Mouse (Mus musculus) small intestine, adult 2 months (tissue): ENCODE measurements around the gene Pilrb1.
A peak's percentile ranks its signal among the peaks of the same experiment; 100 is the strongest.

Experiments used
- CTCF ChIP-seq: fragments of 200-500 bp; IDR thresholded peaks from 2 replicates; pipeline ENCODE4 v1.5.1; 2012; ENCODE audit warnings: low read depth, mild to moderate bottlenecking, control low read depth, inconsistent platforms, low read length, moderate library complexity, mixed read lengths; ENCODE audit not compliant: insufficient replicate concordance, insufficient read length; ENCODE audit errors: extremely low read depth
- POLR2A ChIP-seq: fragments of 200-500 bp; IDR thresholded peaks from 2 replicates; pipeline ENCODE4 v1.6.1; 2012; ENCODE audit warnings: low read depth, mild to moderate bottlenecking, control low read depth, inconsistent platforms, low read length, moderate library complexity

GRCm38 (mm10) chr5:137885894-137886293 is 28.0 kb upstream of the Pilrb1 start:
- peak; percentile 64; the same call in 1 of the 2 replicates for TF ChIP-seq CTCF
- TF ChIP-seq POLR2A, result no peak
